Mouse (Mus musculus): ENCODE measurements around the gene Opcml. TPM values are rescaled to one million over a fixed set of nuclear protein-coding genes. Genes with fewer than 3 reads are reported as not detected.
A peak's percentile ranks its signal among the peaks of the same experiment; 100 is the strongest.

Opcml gene
- polyA plus RNA-seq, 1 experiment from 2014 or later = 14.1 TPM

DNA sequence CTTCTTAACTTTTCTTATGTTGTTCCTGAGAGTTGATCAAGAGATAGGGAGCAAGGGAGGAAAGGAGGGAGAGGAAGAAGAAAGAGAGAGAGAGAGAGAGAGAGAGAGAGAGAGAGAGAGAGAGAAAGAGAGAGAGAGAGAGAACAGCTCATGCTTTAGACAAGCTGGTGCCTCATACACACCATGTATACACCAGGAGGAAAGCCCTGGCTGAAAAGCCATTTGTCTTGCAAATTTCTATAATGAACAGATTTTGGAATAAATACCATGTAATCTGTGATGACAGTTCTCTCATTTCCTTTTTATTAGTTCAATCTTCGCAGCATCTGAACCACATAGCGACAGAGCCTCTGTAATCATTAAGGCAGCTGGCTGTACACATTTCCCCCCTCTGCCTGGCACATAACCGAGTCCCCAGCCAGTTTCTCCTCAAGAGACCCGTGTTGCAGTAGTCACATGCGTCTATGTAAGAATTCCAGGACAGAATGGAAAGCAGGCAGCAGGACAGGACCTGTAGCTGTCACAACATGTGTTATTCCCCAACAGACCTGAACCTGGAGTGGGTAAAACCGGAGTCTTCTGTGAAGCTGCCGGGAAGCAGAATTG is 238.3 kb downstream of the Opcml start:
- Histone ChIP-seq H3K4me1 (peaks cover 18% of the 10 kb centered on the region), H3K9me3 (replicated peaks) (no peaks in the 10 kb centered on the region), H3K4me3 (no peak overlapping the region), H3K9ac (no peak overlapping the region), H3K27ac (no peak overlapping the region), H3K27me3 (no peaks in the 10 kb centered on the region), H3K4me2 (no peak overlapping the region), H3K36me3 (ENCODE audit: poor library complexity, severe bottlenecking) (no peaks in the 10 kb centered on the region)
- ATAC-seq = peak; percentile 41; the same call in 1 of the 2 replicates
- 60% methylated on average over 7 of the region's 7 CpGs for WGBS

GRCm38 (mm10) chr9:28049157-28049556 is 258.6 kb downstream of the Opcml start:
- Histone ChIP-seq H3K4me1 (no peaks in the 10 kb centered on the region), H3K9me3 (replicated peaks) (no peaks in the 10 kb centered on the region), H3K9ac (no peak overlapping the region), H3K27me3 (no peaks in the 10 kb centered on the region), H3K4me3 (no peak overlapping the region), H3K4me2 (no peak overlapping the region), H3K27ac (no peak overlapping the region), H3K36me3 (ENCODE audit: poor library complexity, severe bottlenecking) (no peaks in the 10 kb centered on the region)
- WGBS = 94% methylated on average over 2 of the region's 2 CpGs
- no peak for ATAC-seq

GRCm38 (mm10) chr9:28057171-28057845 is 266.7 kb downstream of the Opcml start:
- H3K4me1 ChIP-seq = peaks cover 9% of the 10 kb centered on the region; the same call in 1 of the 2 replicates
- no peak overlapping the region for H3K4me2 ChIP-seq
- no peaks in the 10 kb centered on the region for H3K27me3 ChIP-seq
- no peak overlapping the region for H3K9ac ChIP-seq
- no peaks in the 10 kb centered on the region for H3K36me3 ChIP-seq (ENCODE audit: poor library complexity, severe bottlenecking)
- H3K27ac ChIP-seq = no peak overlapping the region
- no peak for ATAC-seq
- H3K4me3 ChIP-seq = no peak overlapping the region
- H3K9me3 ChIP-seq (replicated peaks) = no peaks in the 10 kb centered on the region
- 36% methylated on average over 2 of the region's 2 CpGs for WGBS

DNA sequence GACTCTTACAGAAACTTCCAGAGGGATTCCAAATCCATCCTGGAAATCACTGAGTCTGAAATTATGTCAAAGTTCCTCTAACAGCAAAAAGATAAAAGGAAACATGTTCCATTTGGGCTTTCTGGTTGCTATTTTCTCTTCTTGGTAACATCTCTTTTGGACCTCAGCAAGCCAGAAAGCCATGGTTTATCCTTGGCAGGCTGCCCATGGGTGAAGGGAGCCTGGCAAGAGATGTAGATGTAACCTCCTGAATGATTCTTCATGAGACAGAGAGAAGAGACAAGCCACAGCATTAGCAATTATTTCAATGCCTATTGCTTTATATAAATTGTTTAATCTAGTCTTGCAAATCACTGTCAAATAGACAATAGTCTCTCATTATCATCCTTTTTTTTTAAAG is 274.6 kb downstream of the Opcml start:
- Histone ChIP-seq H3K4me1 (no peaks in the 10 kb centered on the region), H3K4me2 (no peak overlapping the region), H3K9ac (no peak overlapping the region), H3K27me3 (no peaks in the 10 kb centered on the region), H3K9me3 (replicated peaks) (no peaks in the 10 kb centered on the region), H3K4me3 (no peak overlapping the region), H3K36me3 (ENCODE audit: poor library complexity, severe bottlenecking) (no peaks in the 10 kb centered on the region), H3K27ac (no peak overlapping the region)
- no peak for ATAC-seq

DNA sequence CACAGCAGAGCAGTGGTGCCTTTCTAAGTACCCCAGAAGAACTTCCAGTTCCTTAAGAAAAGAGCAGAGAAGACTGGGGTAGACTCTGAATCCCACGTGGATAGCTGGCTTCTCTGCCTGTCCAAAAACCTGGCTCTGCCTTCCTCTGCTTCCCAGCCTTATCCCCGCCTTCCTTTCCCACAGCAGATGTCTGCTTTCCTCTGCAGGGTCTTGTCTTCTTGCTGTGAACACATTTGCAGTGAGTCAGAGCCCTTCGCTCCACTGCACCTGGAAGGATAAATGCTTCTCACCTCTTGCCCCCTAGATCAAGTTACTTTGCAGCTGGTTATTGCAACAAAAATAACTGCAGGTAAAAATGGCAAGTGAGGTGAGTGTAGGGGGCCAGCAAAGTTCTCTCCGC is 290.1 kb downstream of the Opcml start:
- Histone ChIP-seq H3K27me3 (no peaks in the 10 kb centered on the region), H3K4me2 (no peak overlapping the region), H3K36me3 (ENCODE audit: poor library complexity, severe bottlenecking) (no peaks in the 10 kb centered on the region), H3K4me1 (peaks cover 17% of the 10 kb centered on the region), H3K27ac (no peak overlapping the region), H3K9me3 (replicated peaks) (no peaks in the 10 kb centered on the region), H3K9ac (no peak overlapping the region), H3K4me3 (no peak overlapping the region)
- ATAC-seq = no peak
- WGBS = 66% methylated on average over 4 of the region's 4 CpGs

- Histone ChIP-seq H3K9ac (no peak overlapping the region), H3K9me3 (replicated peaks) (no peaks in the 10 kb centered on the region), H3K4me3 (no peak overlapping the region), H3K27ac (no peak overlapping the region), H3K36me3 (ENCODE audit: poor library complexity, severe bottlenecking) (no peaks in the 10 kb centered on the region), H3K4me1 (peaks cover 18% of the 10 kb centered on the region), H3K27me3 (no peaks in the 10 kb centered on the region), H3K4me2 (no peak overlapping the region)
- no peak for ATAC-seq
- 64% methylated on average over 3 of the region's 3 CpGs for WGBS
These were observed 293.2 kb downstream of the Opcml start for GRCm38 (mm10) chr9:28083754-28084153.

DNA sequence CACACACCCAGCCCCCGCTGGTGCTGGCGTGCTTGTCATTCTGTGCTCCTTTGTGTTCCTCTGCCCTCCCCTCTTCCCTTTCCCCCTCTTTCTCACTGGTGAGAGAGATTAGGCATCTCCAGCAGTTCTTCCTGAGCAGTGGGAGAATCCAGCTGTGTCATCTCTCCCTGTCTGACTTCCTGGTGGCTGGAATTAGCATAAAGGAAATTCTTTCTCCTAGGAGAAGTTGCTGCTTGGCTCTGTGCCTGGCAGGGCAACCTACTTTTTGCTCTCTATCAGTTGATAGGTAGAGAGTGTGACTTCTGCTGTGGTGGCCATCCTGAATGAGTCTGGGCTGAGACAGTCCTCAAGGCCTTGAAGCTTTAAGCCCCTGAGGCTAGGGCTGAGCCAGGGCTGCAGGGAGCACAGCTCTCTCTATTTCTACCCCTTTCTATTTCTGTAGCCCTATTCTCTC is 293.7 kb downstream of the Opcml start:
- no peaks in the 10 kb centered on the region for H3K9me3 ChIP-seq (replicated peaks)
- H3K9ac ChIP-seq = no peak overlapping the region
- peak; percentile 48; the same call in 1 of the 2 replicates for ATAC-seq
- no peaks in the 10 kb centered on the region for H3K27me3 ChIP-seq
- H3K4me1 ChIP-seq = peaks cover 18% of the 10 kb centered on the region
- H3K4me3 ChIP-seq = no peak overlapping the region
- H3K27ac ChIP-seq = peak overlapping the region; percentile 12; the same call in 1 of the 2 replicates
- 0% methylated on average over 2 of the region's 2 CpGs for WGBS
- no peaks in the 10 kb centered on the region for H3K36me3 ChIP-seq (ENCODE audit: poor library complexity, severe bottlenecking)
- H3K4me2 ChIP-seq = no peak overlapping the region

DNA sequence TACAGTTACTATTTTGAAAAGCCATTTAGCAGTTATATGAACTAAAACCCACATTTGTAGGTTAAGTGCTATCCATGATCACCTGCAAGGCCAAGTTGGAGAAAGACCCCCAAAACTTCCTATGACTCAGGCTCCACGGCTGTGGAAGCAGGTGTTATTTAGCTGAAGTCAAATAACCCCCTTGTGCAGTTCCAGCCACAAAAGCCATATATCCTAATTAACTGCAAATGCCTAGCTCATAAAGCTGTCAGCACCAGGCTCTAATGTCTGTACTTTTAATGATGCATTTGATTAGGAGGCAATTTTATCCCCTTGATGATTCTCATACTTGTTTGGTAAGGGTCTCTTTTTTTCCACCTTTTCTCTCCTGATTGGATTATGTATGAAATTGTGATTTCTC is 300.8 kb downstream of the Opcml start:
- Histone ChIP-seq H3K4me3 (no peak overlapping the region), H3K9me3 (replicated peaks) (no peaks in the 10 kb centered on the region), H3K4me2 (no peak overlapping the region), H3K9ac (no peak overlapping the region), H3K4me1 (no peaks in the 10 kb centered on the region), H3K36me3 (ENCODE audit: poor library complexity, severe bottlenecking) (no peaks in the 10 kb centered on the region), H3K27me3 (no peaks in the 10 kb centered on the region), H3K27ac (no peak overlapping the region)
- no peak for ATAC-seq
- WGBS = 42% methylated on average over 1 of the region's 1 CpGs

GRCm38 (mm10) chr9:28094722-28095121 is 304.1 kb downstream of the Opcml start:
- Histone ChIP-seq H3K9ac (no peak overlapping the region), H3K4me3 (no peak overlapping the region), H3K27me3 (no peaks in the 10 kb centered on the region), H3K4me2 (no peak overlapping the region), H3K9me3 (replicated peaks) (no peaks in the 10 kb centered on the region), H3K4me1 (no peaks in the 10 kb centered on the region), H3K27ac (no peak overlapping the region), H3K36me3 (ENCODE audit: poor library complexity, severe bottlenecking) (no peaks in the 10 kb centered on the region)
- 91% methylated on average over 4 of the region's 4 CpGs for WGBS
- no peak for ATAC-seq

GRCm38 (mm10) chr9:28096204-28096603 is 305.6 kb downstream of the Opcml start:
- no peak overlapping the region for H3K27ac ChIP-seq
- WGBS = 100% methylated on average over 2 of the region's 2 CpGs
- no peak for ATAC-seq
- no peak overlapping the region for H3K4me3 ChIP-seq
- H3K9me3 ChIP-seq (replicated peaks) = no peaks in the 10 kb centered on the region
- no peak overlapping the region for H3K9ac ChIP-seq
- no peaks in the 10 kb centered on the region for H3K4me1 ChIP-seq
- no peaks in the 10 kb centered on the region for H3K27me3 ChIP-seq
- H3K4me2 ChIP-seq = no peak overlapping the region
- no peaks in the 10 kb centered on the region for H3K36me3 ChIP-seq (ENCODE audit: poor library complexity, severe bottlenecking)

GRCm38 (mm10) chr9:28101981-28102380 is 311.4 kb downstream of the Opcml start:
- Histone ChIP-seq H3K27ac (no peak overlapping the region), H3K9ac (no peak overlapping the region), H3K4me1 (no peaks in the 10 kb centered on the region), H3K27me3 (no peaks in the 10 kb centered on the region), H3K4me2 (no peak overlapping the region), H3K9me3 (replicated peaks) (no peaks in the 10 kb centered on the region), H3K36me3 (ENCODE audit: poor library complexity, severe bottlenecking) (no peaks in the 10 kb centered on the region), H3K4me3 (no peak overlapping the region)
- no peak for ATAC-seq

- no peak overlapping the region for H3K4me2 ChIP-seq
- H3K27ac ChIP-seq = no peak overlapping the region
- H3K4me3 ChIP-seq = no peak overlapping the region
- no peak overlapping the region for H3K9ac ChIP-seq
- no peak for ATAC-seq
- H3K27me3 ChIP-seq = no peaks in the 10 kb centered on the region
- no peaks in the 10 kb centered on the region for H3K9me3 ChIP-seq (replicated peaks)
- no peaks in the 10 kb centered on the region for H3K36me3 ChIP-seq (ENCODE audit: poor library complexity, severe bottlenecking)
- H3K4me1 ChIP-seq = no peaks in the 10 kb centered on the region
- WGBS = 82% methylated on average over 2 of the region's 2 CpGs
These were observed 331.3 kb downstream of the Opcml start for GRCm38 (mm10) chr9:28121858-28122257.

- ATAC-seq = no peak
- no peaks in the 10 kb centered on the region for H3K36me3 ChIP-seq (ENCODE audit: poor library complexity, severe bottlenecking)
- WGBS = 23% methylated on average over 1 of the region's 1 CpGs
- H3K9me3 ChIP-seq (replicated peaks) = no peaks in the 10 kb centered on the region
- H3K27me3 ChIP-seq = no peaks in the 10 kb centered on the region
- no peak overlapping the region for H3K4me3 ChIP-seq
- no peak overlapping the region for H3K27ac ChIP-seq
- no peak overlapping the region for H3K4me2 ChIP-seq
- no peak overlapping the region for H3K9ac ChIP-seq
- H3K4me1 ChIP-seq = no peaks in the 10 kb centered on the region; the same call in 1 of the 2 replicates
These were observed 338.2 kb downstream of the Opcml start for GRCm38 (mm10) chr9:28128735-28129134.

Data from forebrain, embryonic 13.5 days (tissue).